Mouse (Mus musculus) kidney, embryonic 15.5 days (tissue): ENCODE results near the gene Abhd16a. TPM values are rescaled to one million over a fixed set of nuclear protein-coding genes. Genes with fewer than 3 reads are reported as not detected.

ENCODE experiments used
- ATAC-seq: fragments of 200-750 bp; cut with Nextera tagmentation; replicated peaks from 2 replicates; pipeline ENCODE4 v1.8.0; 2017; ENCODE audit warnings: moderate TSS enrichment; ENCODE audit not compliant: low FRiP score
- H3K27ac ChIP-seq: fragments of 300-500 bp; sonication (generic); 2 replicates; pipeline ENCODE4 v1.5.1; 2015; ENCODE audit warnings: mild to moderate bottlenecking, inconsistent platforms
- H3K27me3 ChIP-seq: fragments of 300-500 bp; sonication (generic); 2 replicates; pipeline ENCODE4 v1.6.1; 2015; ENCODE audit warnings: inconsistent platforms
- H3K36me3 ChIP-seq: fragments of 300-500 bp; sonication (generic); 2 replicates; pipeline ENCODE4 v1.6.1; 2015; ENCODE audit warnings: inconsistent platforms
- H3K4me1 ChIP-seq: fragments of 300-500 bp; sonication (generic); 2 replicates; pipeline ENCODE4 v1.6.1; 2015; ENCODE audit warnings: inconsistent platforms
- H3K4me2 ChIP-seq: fragments of 300-500 bp; sonication (generic); 2 replicates; pipeline ENCODE4 v1.6.1; 2015; ENCODE audit warnings: moderate library complexity, mild to moderate bottlenecking, inconsistent platforms
- H3K4me3 ChIP-seq: fragments of 300-500 bp; sonication (generic); replicated peaks from 2 replicates; pipeline ENCODE4 v1.5.1; 2015; ENCODE audit warnings: mild to moderate bottlenecking, inconsistent platforms
- H3K9ac ChIP-seq: fragments of 300-500 bp; sonication (generic); 2 replicates; pipeline ENCODE4 v1.6.1; 2015; ENCODE audit warnings: mild to moderate bottlenecking, inconsistent platforms
- H3K9me3 ChIP-seq: fragments of 300-500 bp; sonication (generic); replicated peaks from 2 replicates; pipeline ENCODE4 v1.6.1; 2016; ENCODE audit warnings: inconsistent platforms
- WGBS: fragments of 180-500 bp; shearing (Covaris S2); methylation state at CpG from one replicate; pipeline ENCODE4 v1.1.7; 2015; ENCODE audit warnings: mixed read lengths; 5-methylcytosine and 5-hydroxymethylcytosine counted together
- polyA plus RNA-seq: library from polyadenylated mRNA; unstranded; fragments of >200 nt; fragmentation: Nextera tagmentation; extraction: Ambion mirVana; gene quantifications from 2 replicates; pipeline ENCODE4 v1.2.1, GENCODE M21; 2015

Gene Abhd16a
- polyA plus RNA-seq, 1 experiment from 2014 or later = 103 TPM

DNA sequence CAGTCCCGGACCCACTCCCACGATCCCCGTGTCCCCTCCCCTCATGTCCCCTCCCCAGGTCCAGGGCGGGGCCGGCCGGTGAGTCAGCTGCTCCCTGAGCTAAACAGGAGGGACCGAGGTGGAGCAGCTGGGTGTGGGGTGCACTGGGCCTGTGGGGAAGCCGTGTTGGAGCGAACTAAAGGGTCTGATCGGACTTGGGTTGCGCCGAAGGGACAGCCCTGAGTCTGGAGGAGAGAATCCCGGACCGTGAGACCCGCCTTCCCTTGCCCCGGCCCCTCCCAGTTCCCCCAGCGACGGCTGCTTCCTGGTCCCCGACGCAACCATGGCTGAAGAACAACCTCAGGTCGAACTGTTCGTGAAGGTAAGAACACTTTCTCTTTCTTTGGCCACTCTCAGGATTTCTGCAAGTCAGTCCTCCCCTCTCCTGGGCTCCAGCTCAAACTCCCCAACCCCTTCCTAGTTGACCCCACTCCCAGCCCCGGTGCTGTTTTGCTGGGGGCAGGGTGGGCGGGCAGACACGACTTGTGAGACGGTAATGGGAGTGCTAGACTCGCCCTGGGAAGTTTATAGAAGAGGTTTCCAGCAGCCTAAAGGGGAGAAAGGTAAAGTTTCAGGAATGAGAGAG, 38.8 kb upstream of the Abhd16a start:
- Histone ChIP-seq H3K36me3 (peaks cover 31% of the 10 kb centered on the region), H3K27ac (peak overlapping the region; percentile 100), H3K4me3 (peak overlapping the region; percentile 66), H3K9ac (peak overlapping the region; percentile 83), H3K4me1 (peaks cover 67% of the 10 kb centered on the region), H3K4me2 (peak overlapping the region; percentile 88), H3K27me3 (no peaks in the 10 kb centered on the region), H3K9me3 (no peaks in the 10 kb centered on the region)
- WGBS = under 1% methylated on average over 27 of the region's 27 CpGs
- ATAC-seq = peak; percentile 20

DNA sequence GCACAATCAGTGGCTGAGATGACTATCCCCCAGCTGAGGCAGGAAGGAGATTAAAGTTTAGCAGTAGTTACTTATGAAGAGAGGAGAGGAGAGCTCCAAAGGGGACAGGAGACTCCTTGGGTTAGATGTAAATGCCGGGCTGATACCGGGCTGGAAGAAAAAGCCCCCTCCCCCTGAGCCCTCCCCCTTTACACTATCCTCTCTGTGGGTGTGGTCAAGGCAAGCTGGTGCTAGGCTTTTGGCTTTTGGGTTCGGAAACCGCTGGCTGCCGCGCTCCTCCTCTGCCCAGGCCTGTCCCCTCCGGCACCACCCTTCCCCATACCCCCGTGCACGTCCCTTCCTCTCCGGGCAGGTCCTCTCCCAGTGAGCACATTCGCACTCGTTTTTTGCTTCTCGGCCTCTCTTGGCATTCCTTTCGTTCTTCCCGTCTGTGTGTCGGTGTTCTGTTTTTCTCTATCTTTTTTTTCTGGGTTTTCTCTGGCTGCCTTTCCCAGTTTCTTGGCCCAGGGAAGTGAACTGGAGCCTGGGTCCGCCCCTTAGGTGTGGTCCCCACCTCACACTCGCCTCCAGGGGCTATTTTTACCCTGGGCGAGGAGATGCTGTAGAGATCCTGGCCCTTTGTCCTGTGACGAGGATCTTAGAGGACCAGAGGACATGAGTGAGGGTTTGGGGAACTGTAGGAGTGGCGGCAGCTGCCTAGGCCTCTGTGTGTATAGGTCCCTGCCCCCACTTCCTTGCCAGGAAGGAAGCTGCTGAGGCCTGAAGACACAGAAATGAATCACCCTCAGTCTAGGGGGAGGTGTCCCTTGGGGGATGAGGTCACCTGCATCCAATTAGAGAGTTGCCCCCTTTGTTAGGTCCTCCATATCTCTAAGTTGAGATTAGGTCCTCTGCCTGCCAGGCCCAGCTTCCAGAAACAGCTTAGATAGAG, 37.6 kb upstream of the Abhd16a start:
- H3K27me3 ChIP-seq = no peaks in the 10 kb centered on the region
- H3K4me2 ChIP-seq = peak overlapping the region; percentile 88

DNA sequence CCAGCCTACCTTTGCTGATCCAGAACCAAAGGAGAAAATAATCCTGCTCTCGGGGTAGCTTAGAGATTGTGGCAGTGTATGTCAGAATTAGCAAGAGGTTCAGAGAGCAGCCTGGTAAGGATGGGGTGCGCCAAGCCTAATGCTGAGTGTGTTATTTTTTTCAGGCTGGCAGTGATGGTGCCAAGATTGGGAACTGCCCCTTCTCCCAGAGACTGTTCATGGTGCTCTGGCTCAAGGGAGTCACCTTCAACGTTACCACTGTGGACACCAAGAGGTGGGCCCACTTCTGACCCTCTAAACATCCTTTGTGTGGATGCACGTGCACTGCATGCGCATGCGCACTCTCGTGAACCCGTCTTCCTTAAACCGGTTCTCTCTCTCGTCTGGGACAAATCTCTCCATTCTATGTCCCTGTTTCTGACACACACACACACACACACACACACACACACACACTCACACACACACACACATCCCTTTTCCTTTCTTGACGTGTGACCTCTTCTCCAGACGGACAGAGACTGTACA, 36.7 kb upstream of the Abhd16a start:
- Histone ChIP-seq H3K4me3 (peak overlapping the region; percentile 66), H3K27ac (peak overlapping the region; percentile 100), H3K36me3 (peaks cover 51% of the 10 kb centered on the region), H3K4me1 (peaks cover 53% of the 10 kb centered on the region), H3K27me3 (no peaks in the 10 kb centered on the region), H3K9ac (peak overlapping the region; percentile 83), H3K9me3 (no peaks in the 10 kb centered on the region), H3K4me2 (peak overlapping the region; percentile 88)
- 73% methylated on average over 12 of the region's 12 CpGs for WGBS
- ATAC-seq = no peak

More for the DNA sequence above, 37.6 kb upstream of the Abhd16a start:
- H3K4me1 ChIP-seq = peaks cover 59% of the 10 kb centered on the region
- peak; percentile 48 for ATAC-seq
- H3K36me3 ChIP-seq = peaks cover 42% of the 10 kb centered on the region
- H3K27ac ChIP-seq = peak overlapping the region; percentile 100
- no peaks in the 10 kb centered on the region for H3K9me3 ChIP-seq
- peak overlapping the region; percentile 83 for H3K9ac ChIP-seq
- WGBS = under 1% methylated on average over 21 of the region's 21 CpGs
- peak overlapping the region; percentile 66 for H3K4me3 ChIP-seq

DNA sequence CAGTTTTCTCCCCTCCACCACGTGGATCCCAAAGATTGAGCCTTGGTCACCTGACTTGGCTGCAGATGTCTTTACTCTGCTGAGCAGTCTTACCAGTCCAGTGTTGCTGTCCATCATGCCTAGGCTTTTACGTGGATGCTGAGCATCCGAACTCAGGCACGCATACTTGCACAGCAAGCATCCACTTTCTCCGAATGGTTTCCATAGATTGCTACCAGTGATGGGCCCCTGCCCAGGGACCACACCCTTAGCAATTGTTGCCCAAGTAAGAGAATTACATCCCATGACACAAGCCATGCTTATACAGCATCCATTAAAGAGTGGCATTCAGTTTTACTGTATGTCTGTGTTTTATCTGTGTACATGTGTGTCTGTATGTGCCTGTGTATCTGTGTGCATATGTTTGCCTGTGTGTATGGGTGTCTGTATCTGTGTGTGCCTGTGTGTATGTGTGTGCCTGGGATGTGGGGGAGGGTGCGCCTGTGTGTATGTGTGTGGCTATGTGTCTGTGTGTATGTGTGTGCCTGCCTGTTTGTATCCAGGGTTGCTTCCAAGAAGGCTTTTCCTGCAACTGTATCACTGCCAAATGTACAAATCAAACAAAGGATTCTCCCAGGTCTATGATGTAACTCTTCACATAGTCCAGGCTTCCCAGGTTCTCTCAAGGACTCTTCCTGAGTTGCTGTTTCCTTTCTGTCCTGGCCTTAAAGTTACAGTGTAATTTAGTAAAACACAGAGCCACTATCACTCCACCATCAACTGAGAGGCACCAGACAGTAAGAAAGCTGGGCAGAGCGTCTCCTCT, 33.2 kb upstream of the Abhd16a start:
- peaks cover 65% of the 10 kb centered on the region for H3K36me3 ChIP-seq
- no peaks in the 10 kb centered on the region for H3K27me3 ChIP-seq
- 93% methylated on average over 7 of the region's 7 CpGs for WGBS
- H3K9ac ChIP-seq = no peak overlapping the region
- no peak for ATAC-seq
- H3K9me3 ChIP-seq = no peaks in the 10 kb centered on the region
- H3K4me1 ChIP-seq = peaks cover 47% of the 10 kb centered on the region
- H3K27ac ChIP-seq = no peak overlapping the region
- H3K4me3 ChIP-seq = no peak overlapping the region
- H3K4me2 ChIP-seq = no peak overlapping the region

DNA sequence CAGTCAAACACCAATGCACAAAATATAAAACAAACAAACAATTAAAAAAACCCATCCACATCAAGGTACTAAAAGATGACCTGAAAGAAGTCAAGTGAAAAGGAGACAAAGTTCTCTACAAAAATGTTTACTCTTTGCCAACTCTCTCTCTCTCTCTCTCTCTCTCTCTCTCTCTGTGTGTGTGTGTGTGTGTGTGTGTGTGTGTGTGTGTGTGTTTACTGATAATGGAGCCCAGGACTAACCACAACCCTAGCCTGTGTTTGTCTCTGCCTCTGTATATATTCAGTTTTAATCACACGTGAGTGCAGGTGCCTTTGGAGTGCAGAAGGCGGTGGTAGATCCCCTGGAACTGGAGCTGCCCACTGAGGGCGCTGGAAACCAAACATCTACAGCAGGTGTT, 32.0 kb upstream of the Abhd16a start:
- no peak for ATAC-seq
- no peaks in the 10 kb centered on the region for H3K27me3 ChIP-seq
- H3K9ac ChIP-seq = no peak overlapping the region
- no peak overlapping the region for H3K4me3 ChIP-seq
- H3K27ac ChIP-seq = no peak overlapping the region
- 85% methylated on average over 3 of the region's 3 CpGs for WGBS
- no peak overlapping the region for H3K4me2 ChIP-seq
- H3K36me3 ChIP-seq = peaks cover 77% of the 10 kb centered on the region
- peaks cover 50% of the 10 kb centered on the region for H3K4me1 ChIP-seq
- no peaks in the 10 kb centered on the region for H3K9me3 ChIP-seq

DNA sequence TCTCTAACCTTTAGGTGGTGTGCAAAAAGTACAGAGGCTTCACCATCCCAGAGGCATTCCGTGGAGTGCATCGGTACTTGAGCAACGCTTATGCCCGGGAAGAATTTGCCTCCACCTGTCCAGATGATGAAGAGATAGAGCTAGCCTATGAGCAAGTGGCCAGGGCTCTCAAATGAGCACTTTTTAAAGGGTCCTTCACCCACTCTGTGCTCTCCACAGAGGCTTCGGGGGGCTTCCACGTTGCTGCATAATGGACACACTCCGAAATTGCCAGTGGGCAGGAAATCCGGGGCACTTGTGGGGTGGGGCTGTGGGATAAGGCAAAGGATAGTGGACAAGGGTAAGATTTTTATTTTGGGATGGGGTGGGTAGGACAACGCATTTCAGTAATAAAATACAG, 30.7 kb upstream of the Abhd16a start:
- Histone ChIP-seq H3K9me3 (no peaks in the 10 kb centered on the region), H3K4me3 (peak overlapping the region; percentile 83), H3K27ac (peak overlapping the region; percentile 97)

DNA sequence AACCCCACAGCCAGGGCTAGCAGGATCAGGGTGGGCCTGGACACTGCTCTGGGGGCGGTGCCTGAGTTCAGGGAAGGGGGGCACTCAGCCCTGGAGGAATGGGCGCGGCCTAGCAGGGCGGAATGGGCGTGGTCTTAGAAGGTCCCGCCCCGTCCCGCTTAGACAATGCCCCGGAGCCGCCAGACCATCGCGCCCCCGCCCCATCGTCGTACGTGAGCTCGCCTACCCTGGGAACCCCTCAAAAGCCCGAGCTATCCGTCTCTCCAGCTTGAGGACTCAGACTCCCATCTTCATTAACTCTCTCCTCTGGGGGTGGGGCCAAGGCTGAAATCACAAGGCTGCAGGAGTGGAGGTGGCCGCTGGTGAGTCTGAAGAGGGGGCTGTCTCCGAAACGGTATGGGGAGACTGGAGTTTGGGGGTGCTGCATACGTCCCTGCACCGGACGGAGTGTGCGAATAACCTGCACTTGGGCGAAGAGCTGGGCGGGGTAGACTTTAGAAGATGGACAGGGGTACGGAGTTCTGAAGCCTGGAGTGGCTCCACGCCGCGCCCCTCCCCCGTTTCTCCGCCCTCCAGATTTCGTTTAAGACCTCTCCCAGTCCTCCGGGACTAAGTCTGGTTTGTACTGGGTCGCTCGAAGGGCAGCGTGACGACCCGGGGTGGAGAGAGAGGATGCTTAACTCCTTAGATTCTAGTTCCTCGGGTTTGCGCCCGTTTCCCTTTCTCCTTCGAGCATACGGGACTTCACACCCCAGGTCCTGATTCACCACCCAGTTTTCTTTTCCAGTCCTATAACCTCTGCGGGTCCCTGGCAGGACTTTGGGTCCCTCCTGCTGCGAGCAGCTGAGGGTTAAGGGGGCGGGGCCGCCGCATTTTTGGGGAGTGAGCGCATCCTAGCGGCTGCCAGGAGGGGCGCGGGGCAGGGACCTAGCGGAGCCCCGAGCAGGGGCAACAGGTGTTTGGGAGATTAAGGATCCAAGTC, 29.9 kb upstream of the Abhd16a start, which contains the start of gene Ddah2:
Gene Ddah2, plus strand, starts transcription at position 125 of the 982 bp plus-strand sequence.
- H3K27ac ChIP-seq = peak within 1 kb of the TSS; percentile 97
- H3K4me2 ChIP-seq = peak within 1 kb of the TSS; percentile 74
- ATAC-seq = peak; percentile 93
- peak within 1 kb of the TSS; percentile 83 for H3K4me3 ChIP-seq
- WGBS = under 1% methylated on average over 57 of the region's 57 CpGs
- peaks cover 71% of the 10 kb centered on the region for H3K36me3 ChIP-seq
- no peaks in the 10 kb centered on the region for H3K9me3 ChIP-seq
- no peaks in the 10 kb centered on the region for H3K27me3 ChIP-seq
- peak within 1 kb of the TSS; percentile 86 for H3K9ac ChIP-seq
- H3K4me1 ChIP-seq = peaks cover 43% of the 10 kb centered on the region

More for the DNA sequence above, 30.7 kb upstream of the Abhd16a start:
- Histone ChIP-seq H3K36me3 (peaks cover 78% of the 10 kb centered on the region), H3K9ac (no peak overlapping the region), H3K4me1 (peaks cover 41% of the 10 kb centered on the region), H3K4me2 (peak overlapping the region; percentile 74), H3K27me3 (no peaks in the 10 kb centered on the region)
- no peak for ATAC-seq
- 61% methylated on average over 9 of the region's 9 CpGs for WGBS

DNA sequence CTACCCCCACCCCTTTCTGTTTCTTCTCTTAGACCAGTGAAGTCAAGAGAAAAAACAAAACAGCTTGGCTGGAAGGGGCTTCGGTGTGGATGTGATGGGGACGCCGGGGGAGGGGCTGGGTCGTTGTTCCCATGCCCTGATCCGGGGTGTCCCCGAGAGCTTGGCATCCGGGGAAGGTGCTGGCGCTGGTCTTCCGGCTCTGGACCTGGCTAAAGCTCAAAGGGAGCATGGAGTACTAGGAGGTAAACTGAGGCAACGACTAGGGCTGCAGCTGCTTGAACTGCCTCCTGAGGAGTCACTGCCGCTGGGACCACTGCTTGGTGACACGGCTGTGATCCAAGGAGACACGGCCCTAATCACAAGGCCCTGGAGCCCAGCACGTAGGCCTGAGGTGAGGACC, 29.0 kb upstream of the Abhd16a start:
- WGBS = 24% methylated on average over 14 of the region's 14 CpGs
- no peaks in the 10 kb centered on the region for H3K9me3 ChIP-seq
- peak overlapping the region; percentile 97 for H3K27ac ChIP-seq
- H3K4me1 ChIP-seq = peaks cover 52% of the 10 kb centered on the region
- peak overlapping the region; percentile 83 for H3K4me3 ChIP-seq
- H3K4me2 ChIP-seq = peak overlapping the region; percentile 74
- peaks cover 63% of the 10 kb centered on the region for H3K36me3 ChIP-seq
- H3K27me3 ChIP-seq = no peaks in the 10 kb centered on the region
- H3K9ac ChIP-seq = peak overlapping the region; percentile 86
- no peak for ATAC-seq

DNA sequence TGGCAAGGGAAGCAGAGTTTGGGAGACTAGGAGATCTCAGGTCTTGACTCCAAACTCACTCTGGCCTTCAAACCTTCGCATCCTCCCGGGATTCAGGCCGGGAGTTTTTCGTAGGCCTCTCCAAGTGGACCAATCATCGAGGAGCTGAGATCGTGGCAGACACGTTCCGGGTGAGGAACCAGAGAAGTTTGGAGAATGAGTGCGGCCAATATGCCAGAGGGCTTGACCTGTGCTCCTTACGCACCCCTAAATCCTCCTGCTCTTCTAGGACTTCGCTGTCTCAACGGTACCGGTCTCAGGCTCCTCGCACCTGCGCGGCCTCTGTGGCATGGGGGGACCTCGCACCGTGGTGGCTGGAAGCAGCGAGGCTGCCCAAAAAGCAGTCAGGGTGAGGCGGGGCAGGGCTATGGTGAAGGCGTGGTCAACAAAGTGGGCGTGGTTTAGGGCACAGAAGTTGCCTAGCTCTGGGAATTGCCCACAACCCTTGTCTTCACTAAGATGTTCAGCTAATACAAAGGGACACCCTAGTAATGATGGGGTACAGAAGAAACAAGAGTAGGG, 28.2 kb upstream of the Abhd16a start:
- H3K9ac ChIP-seq = peak overlapping the region; percentile 86; the same call in 1 of the 2 replicates
- peaks cover 57% of the 10 kb centered on the region for H3K4me1 ChIP-seq

DNA sequence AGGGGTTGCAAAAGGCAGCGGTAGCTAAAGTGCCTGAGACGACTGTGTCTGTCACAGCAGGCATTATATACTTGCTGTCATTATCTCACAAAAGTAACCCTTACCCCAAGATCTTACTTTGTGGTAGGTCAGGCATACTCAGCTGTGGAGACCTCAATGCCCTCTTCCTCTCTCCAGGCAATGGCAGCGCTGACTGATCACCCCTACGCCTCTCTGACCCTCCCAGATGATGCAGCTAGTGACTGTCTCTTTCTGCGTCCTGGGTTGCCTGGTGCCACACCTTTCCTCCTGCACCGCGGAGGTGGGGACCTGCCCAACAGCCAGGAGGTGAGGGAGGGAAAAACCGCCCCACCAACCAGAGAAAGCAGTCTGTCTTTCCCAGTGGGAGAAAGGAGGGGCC, 27.8 kb upstream of the Abhd16a start:
- H3K9ac ChIP-seq = no peak overlapping the region
- peak overlapping the region; percentile 74 for H3K4me2 ChIP-seq
- ATAC-seq = no peak
- peaks cover 9% of the 10 kb centered on the region; the same call in 1 of the 2 replicates for H3K27me3 ChIP-seq
- H3K27ac ChIP-seq = no peak overlapping the region
- H3K4me1 ChIP-seq = peaks cover 58% of the 10 kb centered on the region
- 80% methylated on average over 8 of the region's 8 CpGs for WGBS
- H3K9me3 ChIP-seq = no peaks in the 10 kb centered on the region
- peaks cover 51% of the 10 kb centered on the region for H3K36me3 ChIP-seq
- H3K4me3 ChIP-seq = no peak overlapping the region

More for the DNA sequence above, 28.2 kb upstream of the Abhd16a start:
- Histone ChIP-seq H3K36me3 (peaks cover 56% of the 10 kb centered on the region), H3K9me3 (no peaks in the 10 kb centered on the region), H3K4me3 (peak overlapping the region; percentile 83), H3K27me3 (peaks cover 4% of the 10 kb centered on the region; the same call in 1 of the 2 replicates), H3K27ac (no peak overlapping the region), H3K4me2 (peak overlapping the region; percentile 74)
- 55% methylated on average over 22 of the region's 22 CpGs for WGBS
- no peak for ATAC-seq
